Mouse (Mus musculus): ENCODE data around the gene Cd28.

Cd28 gene

GRCm38 (mm10) chr1:60751011-60751410 lies 34.4 kb downstream of the Cd28 start:
- DNase-seq = no peak

- DNase-seq = no peak
These were observed 36.4 kb downstream of the Cd28 start for GRCm38 (mm10) chr1:60752986-60753385.

GRCm38 (mm10) chr1:60753981-60754380 lies 37.4 kb downstream of the Cd28 start:
- DNase-seq = no peak

- DNase-seq = no peak
These were observed 39.0 kb downstream of the Cd28 start for GRCm38 (mm10) chr1:60755391-60756243.

- no peak for DNase-seq
These were observed 41.0 kb downstream of the Cd28 start for GRCm38 (mm10) chr1:60757631-60758030.

GRCm38 (mm10) chr1:60758226-60758625 lies 41.6 kb downstream of the Cd28 start:
- no peak for DNase-seq

GRCm38 (mm10) chr1:60759563-60760335 lies 43.1 kb downstream of the Cd28 start:
- DNase-seq = no peak

GRCm38 (mm10) chr1:60760475-60760874 lies 43.9 kb downstream of the Cd28 start:
- DNase-seq = no peak

GRCm38 (mm10) chr1:60761528-60762171 lies 45.0 kb downstream of the Cd28 start:
- DNase-seq = no peak

- DNase-seq = no peak
These were observed 45.9 kb downstream of the Cd28 start for GRCm38 (mm10) chr1:60762451-60762850.

GRCm38 (mm10) chr1:60762916-60763315 lies 46.3 kb downstream of the Cd28 start:
- no peak for DNase-seq

- DNase-seq = no peak
These were observed 55.2 kb downstream of the Cd28 start for GRCm38 (mm10) chr1:60771771-60772170.

GRCm38 (mm10) chr1:60773231-60773630 lies 56.6 kb downstream of the Cd28 start:
- DNase-seq = no peak

- DNase-seq = no peak
These were observed 59.6 kb downstream of the Cd28 start for GRCm38 (mm10) chr1:60776166-60776565.

- DNase-seq = no peak
These were observed 60.3 kb downstream of the Cd28 start for GRCm38 (mm10) chr1:60776906-60777305.

GRCm38 (mm10) chr1:60778465-60779115 lies 62.0 kb downstream of the Cd28 start:
- no peak for DNase-seq

- no peak for DNase-seq
These were observed 62.6 kb downstream of the Cd28 start for GRCm38 (mm10) chr1:60779176-60779575.

GRCm38 (mm10) chr1:60781666-60782065 lies 65.1 kb downstream of the Cd28 start:
- DNase-seq = no peak

GRCm38 (mm10) chr1:60793717-60794116 lies 77.1 kb downstream of the Cd28 start:
- no peak for DNase-seq

GRCm38 (mm10) chr1:60795677-60796205 lies 79.1 kb downstream of the Cd28 start:
- no peak for DNase-seq

GRCm38 (mm10) chr1:60799795-60800345 lies 83.3 kb downstream of the Cd28 start:
- no peak for DNase-seq

GRCm38 (mm10) chr1:60801210-60801671 lies 84.6 kb downstream of the Cd28 start:
- DNase-seq = no peak
